Mouse (Mus musculus) embryonic stem cell, embryonic (primary cell): Measurements from ENCODE around the gene Mcm8.

Experiments used
- CTCF ChIA-PET, 4 experiments: fragments of 300-600 bp in 2 of 4; fragments of 350-600 bp in 2 of 4; sonication (Branson Sonifier 250); formaldehyde crosslinking; loops; one replicate each; lab custom pipeline; 2022; ENCODE audit warnings: inconsistent platforms in 2 of 4; lab: Charles Lee
- POLR2A ChIA-PET, 4 experiments: fragments of 300-600 bp in 2 of 4; fragments of 350-600 bp in 2 of 4; sonication (Branson Sonifier 250); formaldehyde crosslinking; loops; one replicate each; lab custom pipeline; 2022; ENCODE audit warnings: antibody characterized with exemption in 4 of 4, inconsistent platforms in 1 of 4; lab: Charles Lee

Mcm8 gene

GRCm38 (mm10) chr2:132860435-132860834, 44.5 kb downstream of the Mcm8 start:
- ChIA-PET CTCF (no interaction called here), POLR2A (interaction anchor here in 2 of 4 experiments (1.4 to 2.0 kb wide), 3 partner anchors 11 to 13 kb away, joined by 3 to 5 read pairs (median 4); no protein-coding TSS in a partner anchor)

- POLR2A ChIA-PET, result interaction anchor here in 1 of 4 experiments (0.7 to 2.0 kb wide), 3 partner anchors 10 to 82 kb away, joined by 3 to 5 read pairs (median 4); no protein-coding TSS in a partner anchor
- CTCF ChIA-PET, result no interaction called here
Measured at GRCm38 (mm10) chr2:132861456-132861855, 45.5 kb downstream of the Mcm8 start.

- ChIA-PET CTCF (no interaction called here), POLR2A (interaction anchor here in 1 of 4 experiments (1.2 to 1.5 kb wide), 2 partner anchors 10 to 15 kb away, joined by 3 to 7 read pairs; no protein-coding TSS in a partner anchor)
Measured at GRCm38 (mm10) chr2:132863325-132863724, 47.4 kb downstream of the Mcm8 start.

- ChIA-PET CTCF (interaction anchor here in 1 of 4 experiments (1.2 kb wide), 1 partner anchor 21 kb away, joined by 6 read pairs; the partner anchor contains the start of gene Crls1), POLR2A (interaction anchor here in 2 of 4 experiments (0.5 to 1.7 kb wide), 7 partner anchors 11 to 560 kb away, joined by 3 to 7 read pairs (median 3); no protein-coding TSS in a partner anchor)
Measured at GRCm38 (mm10) chr2:132867521-132867920, 51.6 kb downstream of the Mcm8 start.

- CTCF ChIA-PET, result no interaction called here
Measured at GRCm38 (mm10) chr2:132869682-132870081, 53.7 kb downstream of the Mcm8 start.

GRCm38 (mm10) chr2:132870286-132870685, 54.3 kb downstream of the Mcm8 start:
- POLR2A ChIA-PET, result interaction anchor here in 1 of 4 experiments (0.7 to 2.0 kb wide), 3 partner anchors 11 to 42 kb away, joined by 3 to 6 read pairs (median 6); partner anchors contain the start of genes Crls1 and Lrrn4
- CTCF ChIA-PET, result no interaction called here

More at GRCm38 (mm10) chr2:132869682-132870081, 53.7 kb downstream of the Mcm8 start:
- POLR2A ChIA-PET, result interaction anchor here in 2 of 4 experiments (1.3 to 1.6 kb wide), 3 partner anchors 11 to 23 kb away, joined by 4 to 6 read pairs (median 4); partner anchors contain the start of genes Crls1 (in 1 of the 2) and Lrrn4 (in 1 of the 2)

- ChIA-PET CTCF (interaction anchor here in 1 of 4 experiments (1.4 kb wide), 1 partner anchor 25 kb away, joined by 6 read pairs; the partner anchor contains the start of gene Crls1), POLR2A (interaction anchor here in 2 of 4 experiments (0.6 to 2.0 kb wide), 8 partner anchors 8 to 585 kb away, joined by 3 to 6 read pairs (median 4); partner anchors contain the start of genes Crls1 (in 2 of the 2) and Lrrn4 (in 2 of the 2))
Measured at GRCm38 (mm10) chr2:132871663-132872062, 55.7 kb downstream of the Mcm8 start.

- POLR2A ChIA-PET, result interaction anchor here in 1 of 4 experiments (0.8 kb wide), 1 partner anchor 23 kb away, joined by 3 read pairs; no protein-coding TSS in a partner anchor
- CTCF ChIA-PET, result interaction anchor here in 2 of 4 experiments (1.0 to 1.3 kb wide), 2 partner anchors 30 kb away, joined by 3 read pairs; no protein-coding TSS in a partner anchor
Measured at GRCm38 (mm10) chr2:132873657-132874326, 57.9 kb downstream of the Mcm8 start.

- CTCF ChIA-PET, result interaction anchor here in 1 of 4 experiments (0.7 kb wide), 1 partner anchor 17 kb away, joined by 3 read pairs; no protein-coding TSS in a partner anchor
- POLR2A ChIA-PET, result interaction anchor here in 1 of 4 experiments (0.8 kb wide), 1 partner anchor 10 kb away, joined by 3 read pairs; no protein-coding TSS in a partner anchor
Measured at GRCm38 (mm10) chr2:132876991-132877390, 61.0 kb downstream of the Mcm8 start.

- ChIA-PET CTCF (interaction anchor here in 3 of 4 experiments (0.6 to 2.8 kb wide), 6 partner anchors 24 to 1337 kb away, joined by 3 to 21 read pairs (median 6); partner anchors contain the start of gene Crls1 (in 2 of the 3)), POLR2A (interaction anchor here in 3 of 4 experiments (0.5 to 1.8 kb wide), 17 partner anchors 8 to 598 kb away, joined by 3 to 5 read pairs (median 3); partner anchors contain the start of gene Crls1 (in 2 of the 3))
Measured at GRCm38 (mm10) chr2:132879261-132880044, 63.5 kb downstream of the Mcm8 start.

- POLR2A ChIA-PET, result interaction anchor here in 3 of 4 experiments (0.8 to 1.8 kb wide), 14 partner anchors 10 to 382 kb away, joined by 3 to 6 read pairs (median 4); partner anchors contain the start of genes Crls1 (in 2 of the 3), Mcm8 (in 1 of the 3), Shld1 (in 1 of the 3) and Trmt6 (in 1 of the 3)
- CTCF ChIA-PET, result interaction anchor here in 3 of 4 experiments (1.0 to 2.8 kb wide), 5 partner anchors 22 to 35 kb away, joined by 3 to 21 read pairs (median 8); partner anchors contain the start of gene Crls1 (in 2 of the 3)
Measured at GRCm38 (mm10) chr2:132880844-132881645, 65.1 kb downstream of the Mcm8 start, which contains the start of gene Lrrn4. Gene Lrrn4, minus strand, starts transcription at chr2:132880891.

- CTCF ChIA-PET, result interaction anchor here in 2 of 4 experiments (0.5 to 2.2 kb wide), 2 partner anchors 22 to 144 kb away, joined by 3 to 8 read pairs; no protein-coding TSS in a partner anchor
- POLR2A ChIA-PET, result no interaction called here
Measured at GRCm38 (mm10) chr2:132884303-132884967, 68.5 kb downstream of the Mcm8 start.

GRCm38 (mm10) chr2:132885312-132885711, 69.4 kb downstream of the Mcm8 start:
- POLR2A ChIA-PET, result no interaction called here

More at GRCm38 (mm10) chr2:132885312-132885711, 69.4 kb downstream of the Mcm8 start:
- CTCF ChIA-PET, result interaction anchor here in 1 of 4 experiments (0.9 to 2.2 kb wide), 2 partner anchors 14 to 21 kb away, joined by 3 to 8 read pairs; no protein-coding TSS in a partner anchor
